Mouse (Mus musculus) cerebellum, postnatal 4 days (tissue): ENCODE results near the gene Camk2d.

Source experiments
- DNase-seq, 2 experiments: peaks; one replicate each; pipeline ENCODE4 v3.0.0; 2022; ENCODE audit warnings: low spot score in 2 of 2, mixed read lengths in 1 of 2

The Camk2d gene

GRCm38 (mm10) chr3:126612748-126613509 lies 16.8 kb downstream of the Camk2d start:
- no peak for DNase-seq

- DNase-seq = no peak
Observed at GRCm38 (mm10) chr3:126613510-126614128, 17.5 kb downstream of the Camk2d start.

GRCm38 (mm10) chr3:126615306-126615705 lies 19.2 kb downstream of the Camk2d start:
- no peak for DNase-seq

GRCm38 (mm10) chr3:126620152-126620551 lies 24.1 kb downstream of the Camk2d start:
- DNase-seq = no peak

- DNase-seq = no peak
Observed at GRCm38 (mm10) chr3:126622509-126622908, 26.4 kb downstream of the Camk2d start.

GRCm38 (mm10) chr3:126624994-126625763 lies 29.1 kb downstream of the Camk2d start:
- no peak for DNase-seq

GRCm38 (mm10) chr3:126625764-126626040 lies 29.6 kb downstream of the Camk2d start:
- DNase-seq = no peak

GRCm38 (mm10) chr3:126627968-126628367 lies 31.9 kb downstream of the Camk2d start:
- no peak for DNase-seq

- no peak for DNase-seq
Observed at GRCm38 (mm10) chr3:126628380-126628779, 32.3 kb downstream of the Camk2d start.

- DNase-seq = no peak
Observed at GRCm38 (mm10) chr3:126629040-126629439, 32.9 kb downstream of the Camk2d start.

- DNase-seq = no peak
Observed at GRCm38 (mm10) chr3:126630111-126630869, 34.2 kb downstream of the Camk2d start.

GRCm38 (mm10) chr3:126631583-126631982 lies 35.5 kb downstream of the Camk2d start:
- no peak for DNase-seq

GRCm38 (mm10) chr3:126632580-126632979 lies 36.5 kb downstream of the Camk2d start:
- no peak for DNase-seq

GRCm38 (mm10) chr3:126634171-126634570 lies 38.1 kb downstream of the Camk2d start:
- DNase-seq = no peak

GRCm38 (mm10) chr3:126638259-126638658 lies 42.2 kb downstream of the Camk2d start:
- no peak for DNase-seq

- DNase-seq = no peak
Observed at GRCm38 (mm10) chr3:126639098-126639513, 43.0 kb downstream of the Camk2d start.

- no peak for DNase-seq
Observed at GRCm38 (mm10) chr3:126640443-126641251, 44.5 kb downstream of the Camk2d start.

GRCm38 (mm10) chr3:126641451-126641850 lies 45.3 kb downstream of the Camk2d start:
- no peak for DNase-seq

GRCm38 (mm10) chr3:126643071-126644010 lies 47.2 kb downstream of the Camk2d start:
- DNase-seq = no peak

- no peak for DNase-seq
Observed at GRCm38 (mm10) chr3:126650332-126650731, 54.2 kb downstream of the Camk2d start.
